Mouse (Mus musculus): ENCODE measurements around the gene Prss23. TPM values are rescaled to one million over a fixed set of nuclear protein-coding genes. Genes with fewer than 3 reads are reported as not detected.

Prss23 gene
- polyA plus RNA-seq, 1 experiment: 13.6 TPM

- no peak for DNase-seq
- Histone ChIP-seq H3K4me3 (replicated peaks; ENCODE audit: insufficient read depth, low read depth, low read length) (no peak overlapping the region), H3K27me3 (ENCODE audit: control insufficient read depth, insufficient read depth, low read length) (no peaks in the 10 kb centered on the region), H3K4me1 (ENCODE audit: control insufficient read depth, insufficient read depth, low read length) (no peaks in the 10 kb centered on the region), H3K27ac (ENCODE audit: insufficient read depth, low read length) (no peak overlapping the region)
- 89% methylated on average over 3 of the region's 3 CpGs for WGBS
- TF ChIP-seq CTCF (IDR thresholded peaks at IDR 0.05; ENCODE audit: borderline replicate concordance, insufficient read depth, low read depth, low read length) (no peak), POLR2A (IDR thresholded peaks at IDR 0.05; ENCODE audit: borderline replicate concordance, insufficient read depth, low read length) (no peak)
These were observed 63.7 kb downstream of the Prss23 start for GRCm38 (mm10) chr7:89463246-89463645.

- H3K4me1 ChIP-seq (ENCODE audit: control insufficient read depth, insufficient read depth, low read length): no peaks in the 10 kb centered on the region
- H3K4me3 ChIP-seq (replicated peaks; ENCODE audit: insufficient read depth, low read depth, low read length): no peak overlapping the region
- TF ChIP-seq CTCF (IDR thresholded peaks at IDR 0.05; ENCODE audit: borderline replicate concordance, insufficient read depth, low read depth, low read length): no peak
- TF ChIP-seq POLR2A (IDR thresholded peaks at IDR 0.05; ENCODE audit: borderline replicate concordance, insufficient read depth, low read length): no peak
- 95% methylated on average over 5 of the region's 5 CpGs for WGBS
- no peak overlapping the region for H3K27ac ChIP-seq (ENCODE audit: insufficient read depth, low read length)
- H3K27me3 ChIP-seq (ENCODE audit: control insufficient read depth, insufficient read depth, low read length): no peaks in the 10 kb centered on the region
- DNase-seq: no peak
These were observed 64.3 kb downstream of the Prss23 start for GRCm38 (mm10) chr7:89462646-89463207.

GRCm38 (mm10) chr7:89461351-89461750 is 65.6 kb downstream of the Prss23 start:
- no peak for DNase-seq
- no peaks in the 10 kb centered on the region for H3K4me1 ChIP-seq (ENCODE audit: control insufficient read depth, insufficient read depth, low read length)
- H3K4me3 ChIP-seq (replicated peaks; ENCODE audit: insufficient read depth, low read depth, low read length): no peak overlapping the region
- no peaks in the 10 kb centered on the region for H3K27me3 ChIP-seq (ENCODE audit: control insufficient read depth, insufficient read depth, low read length)
- WGBS: 67% methylated on average over 3 of the region's 3 CpGs
- no peak for TF ChIP-seq CTCF (IDR thresholded peaks at IDR 0.05; ENCODE audit: borderline replicate concordance, insufficient read depth, low read depth, low read length)
- no peak overlapping the region for H3K27ac ChIP-seq (ENCODE audit: insufficient read depth, low read length)

GRCm38 (mm10) chr7:89460911-89461310 is 66.1 kb downstream of the Prss23 start:
- Histone ChIP-seq H3K4me1 (ENCODE audit: control insufficient read depth, insufficient read depth, low read length) (no peaks in the 10 kb centered on the region), H3K27me3 (ENCODE audit: control insufficient read depth, insufficient read depth, low read length) (no peaks in the 10 kb centered on the region), H3K27ac (ENCODE audit: insufficient read depth, low read length) (no peak overlapping the region), H3K4me3 (replicated peaks; ENCODE audit: insufficient read depth, low read depth, low read length) (no peak overlapping the region)
- DNase-seq: no peak
- no peak for TF ChIP-seq POLR2A (IDR thresholded peaks at IDR 0.05; ENCODE audit: borderline replicate concordance, insufficient read depth, low read length)
- no peak for TF ChIP-seq CTCF (IDR thresholded peaks at IDR 0.05; ENCODE audit: borderline replicate concordance, insufficient read depth, low read depth, low read length)

DNA sequence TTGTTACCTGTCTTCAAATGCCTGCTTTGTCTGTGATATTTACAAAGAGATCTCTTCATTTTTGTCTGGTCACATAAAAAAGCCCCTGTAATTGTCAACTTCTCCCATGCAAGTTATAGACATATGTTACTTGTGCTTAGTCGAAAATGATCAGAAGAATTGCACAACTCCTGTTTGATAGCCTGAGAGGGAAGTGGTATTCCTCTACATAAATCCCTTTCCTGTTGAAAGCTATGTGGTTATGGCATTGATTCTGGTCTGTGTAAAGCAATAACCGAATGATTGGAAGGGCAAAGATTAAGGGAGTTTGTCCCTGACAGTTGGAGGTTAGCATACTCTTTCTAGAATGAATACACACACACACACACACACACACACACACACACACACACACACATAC is 67.3 kb downstream of the Prss23 start:
- TF ChIP-seq POLR2A (IDR thresholded peaks at IDR 0.05; ENCODE audit: borderline replicate concordance, insufficient read depth, low read length) (no peak), CTCF (IDR thresholded peaks at IDR 0.05; ENCODE audit: borderline replicate concordance, insufficient read depth, low read depth, low read length) (no peak)
- Histone ChIP-seq H3K27me3 (ENCODE audit: control insufficient read depth, insufficient read depth, low read length) (no peaks in the 10 kb centered on the region), H3K4me3 (replicated peaks; ENCODE audit: insufficient read depth, low read depth, low read length) (no peak overlapping the region), H3K27ac (ENCODE audit: insufficient read depth, low read length) (no peak overlapping the region), H3K4me1 (ENCODE audit: control insufficient read depth, insufficient read depth, low read length) (no peaks in the 10 kb centered on the region)
- no peak for DNase-seq
- 81% methylated on average over 2 of the region's 2 CpGs for WGBS

Other genes with a start within 250 kb of the Prss23 start
- gene Tmem135, start 123.0 kb downstream of the Prss23 start, polyA plus RNA-seq (2012; rRNA removed): 41.2 and 42.7 TPM in 2 replicates
- gene Fzd4, start 122.8 kb downstream of the Prss23 start, polyA plus RNA-seq (2012; rRNA removed): 5.6 and 6.4 TPM in 2 replicates
- 57.9 and 58.3 TPM in 2 replicates for gene Me3, start 105.2 kb upstream of the Prss23 start, polyA plus RNA-seq (2012; rRNA removed)

All from cerebellum, adult 2 months (tissue).